In genomic region chr12:55536537-55537135, GRCm38 (mm10) we compare ENCODE assay signal across 11 mouse cellular contexts. TPM values are rescaled to one million over a fixed set of nuclear protein-coding genes. Genes with fewer than 3 reads are reported as not detected.
DNase-seq lines count a peak whose midpoint lies in the region; ATAC-seq lines count a peak whose summit lies in the region.
"Had no signal": no experiment of that assay in that cellular context is flagged by ENCODE, and none has a peak within 500 bp of the region (broad histone marks: within the 10 kb centered on the region; RNA-seq: fewer than 3 reads in every experiment).

No protein-coding gene starts in this region.

- H3K4me3 ChIP-seq in forebrain, embryonic 16.5 days (replicated peaks; ENCODE audit: low read length), result peak overlapping the region; percentile 13; the same call in 1 of the 2 replicates
- H3K4me3 ChIP-seq in midbrain, embryonic 14.5 days (replicated peaks; ENCODE audit: low read depth, low read length), result no peak overlapping the region
- H3K4me3 ChIP-seq: lung, embryonic 15.5 days had no signal

- WGBS in forebrain, embryonic 16.5 days, result 1% methylated on average over 14 of the region's 14 CpGs
- 4% methylated on average over 14 of the region's 14 CpGs for WGBS in midbrain, embryonic 14.5 days

- H3K9me3 ChIP-seq in forebrain, embryonic 16.5 days (ENCODE audit: control insufficient read depth, low read length), result no peaks in the 10 kb centered on the region
- H3K9me3 ChIP-seq in midbrain, embryonic 14.5 days (ENCODE audit: control insufficient read depth, low read length), result no peaks in the 10 kb centered on the region
- H3K9me3 ChIP-seq: lung, embryonic 15.5 days had no signal

- H3K4me1 ChIP-seq in forebrain, embryonic 16.5 days (replicated peaks; ENCODE audit: control insufficient read depth, insufficient read depth, low read length), result peaks cover 16% of the 10 kb centered on the region
- H3K4me1 ChIP-seq in midbrain, embryonic 14.5 days (ENCODE audit: control insufficient read depth, insufficient read depth, low read length), result peaks cover 4% of the 10 kb centered on the region; the same call in 1 of the 2 replicates
- H3K4me1 ChIP-seq: lung, embryonic 15.5 days had no signal

- H3K4me2 ChIP-seq in forebrain, embryonic 16.5 days (ENCODE audit: low read length), result peak overlapping the region; percentile 35
- H3K4me2 ChIP-seq in midbrain, embryonic 14.5 days (ENCODE audit: low read length), result peak overlapping the region; percentile 39
- H3K4me2 ChIP-seq: lung, embryonic 15.5 days had no signal

- no peak overlapping the region for H3K9ac ChIP-seq in forebrain, embryonic 16.5 days (replicated peaks; ENCODE audit: low read depth, low read length)
- H3K9ac ChIP-seq in midbrain, embryonic 14.5 days (replicated peaks; ENCODE audit: low read length), result no peak overlapping the region
- H3K9ac ChIP-seq: lung, embryonic 15.5 days had no signal

- peak; percentile 41 to 47 for DNase-seq in cerebellum, postnatal 14 days
- no peak for DNase-seq in cerebellum, adult 11-12 months
- DNase-seq in ZHBTc4 (ENCODE audit: low read depth, low spot score), result peak; percentile 44
- peak; percentile 81 for DNase-seq in midbrain, embryonic 14.5 days
- no peak for DNase-seq in left cerebral cortex, adult 8-10 months (ENCODE audit: low spot score in 2 of 2)
- DNase-seq in urinary bladder, postnatal 10 days (ENCODE audit: low spot score), result no peak
- DNase-seq in left cerebral cortex, adult 18-20 months (ENCODE audit: low spot score in 2 of 2), result no peak
- DNase-seq: kidney, adult 2 months had no signal

- H3K27ac ChIP-seq in forebrain, embryonic 16.5 days (ENCODE audit: low read length), result no peak overlapping the region
- no peak overlapping the region for H3K27ac ChIP-seq in midbrain, embryonic 14.5 days (replicated peaks; ENCODE audit: low read depth, low read length)
- H3K27ac ChIP-seq: lung, embryonic 15.5 days had no signal

- H3K27me3 ChIP-seq in forebrain, embryonic 16.5 days (replicated peaks; ENCODE audit: control insufficient read depth, insufficient read depth, low read length), result peaks cover 43% of the 10 kb centered on the region
- H3K27me3 ChIP-seq in midbrain, embryonic 14.5 days (ENCODE audit: control insufficient read depth, insufficient read depth, low read length), result no peaks in the 10 kb centered on the region

- ATAC-seq in forebrain, embryonic 16.5 days, result peak; percentile 78
- peak; percentile 78; the same call in 1 of the 2 replicates for ATAC-seq in midbrain, embryonic 14.5 days (ENCODE audit: low FRiP score, low TSS enrichment)

- H3K36me3 ChIP-seq in forebrain, embryonic 16.5 days (ENCODE audit: control insufficient read depth, insufficient read depth), result no peaks in the 10 kb centered on the region
- H3K36me3 ChIP-seq in midbrain, embryonic 14.5 days (ENCODE audit: control insufficient read depth, insufficient read depth, low read length), result no peaks in the 10 kb centered on the region
- H3K36me3 ChIP-seq: lung, embryonic 15.5 days had no signal

RNA-seq across cellular contexts. Expression of gene Aldoart2, which starts 28.4 kb away (rescaled TPM):
- not detected in 2 replicates for polyA plus RNA-seq in forebrain, embryonic 16.5 days (2015; fragmentation: Nextera tagmentation; extraction: Ambion mirVana)
- not detected in 2 replicates for polyA plus RNA-seq in midbrain, embryonic 14.5 days (2014; fragmentation: Nextera tagmentation; extraction: Ambion mirVana)
- not detected for total RNA-seq in left cerebral cortex, adult 8-10 months (2022)
- under 1 TPM in 1 of 2 experiments, not detected in 1; 0.21 TPM for total RNA-seq in left cerebral cortex, adult 18-20 months (2021)
- polyA plus RNA-seq: lung, embryonic 15.5 days; spleen, adult 2 months had no signal

RNA-seq across cellular contexts. Expression of gene Nfkbia, which starts 44.2 kb away (rescaled TPM):
- polyA plus RNA-seq in forebrain, embryonic 16.5 days (2015; fragmentation: Nextera tagmentation; extraction: Ambion mirVana), result 53.4 and 58.5 TPM in 2 replicates
- polyA plus RNA-seq in midbrain, embryonic 14.5 days (2014; fragmentation: Nextera tagmentation; extraction: Ambion mirVana), result 49.6 and 52.1 TPM in 2 replicates
- total RNA-seq in left cerebral cortex, adult 8-10 months (2022), result 10 to 100 TPM; 30.4 to 36.8 (median 35.1) TPM
- total RNA-seq in left cerebral cortex, adult 18-20 months (2021), result 10 to 100 TPM; 27.2 to 32.0 TPM

Comparison
In these comparisons a context has a peak if more than half of its experiments do, and no peak if none do; other contexts are left out.
1. DNase-seq: peak in cerebellum, postnatal 14 days (2 of 2), ZHBTc4 (single experiment) and midbrain, embryonic 14.5 days (single experiment); none in cerebellum, adult 11-12 months (single experiment), left cerebral cortex, adult 8-10 months (0 of 2), urinary bladder, postnatal 10 days (single experiment) and left cerebral cortex, adult 18-20 months (0 of 2).